ENCODE assay signal across 10 mouse cellular contexts in genomic region chr5:35687098-35687497, GRCm38 (mm10). TPM values are rescaled to one million over a fixed set of nuclear protein-coding genes. Genes with fewer than 3 reads are reported as not detected.
DNase-seq lines count a peak whose midpoint lies in the region; ATAC-seq lines count a peak whose summit lies in the region.
"Had no signal": no experiment of that assay in that cellular context is flagged by ENCODE, and none has a peak within 500 bp of the region (broad histone marks: within the 10 kb centered on the region; RNA-seq: fewer than 3 reads in every experiment).

No protein-coding gene starts in this region.

- intact Hi-C loops in left cerebral cortex, postnatal 4 days (cut with DNase I) = no loop called here

- peak; percentile 51; the same call in 1 of the 2 replicates for ATAC-seq in limb, embryonic 11.5 days (ENCODE audit: insufficient number of reproducible peaks, low FRiP score, low TSS enrichment, low read depth)
- no peak for ATAC-seq in erythroblast, adult 5-6 weeks (replicated peaks; ENCODE audit: low FRiP score, poor library complexity, severe bottlenecking)

- H3K27me3 ChIP-seq in limb, embryonic 11.5 days (ENCODE audit: control insufficient read depth, insufficient read depth, low read length) = no peaks in the 10 kb centered on the region

- H3K27ac ChIP-seq in limb, embryonic 11.5 days (replicated peaks; ENCODE audit: low read depth, low read length) = no peak overlapping the region

- no peak overlapping the region for H3K9ac ChIP-seq in limb, embryonic 11.5 days (ENCODE audit: low read length)

- no peaks in the 10 kb centered on the region for H3K36me3 ChIP-seq in limb, embryonic 11.5 days (ENCODE audit: control insufficient read depth, insufficient read depth, low read length)

- H3K4me2 ChIP-seq in limb, embryonic 11.5 days (ENCODE audit: low read depth, severe bottlenecking) = no peak overlapping the region

- H3K4me3 ChIP-seq in limb, embryonic 11.5 days (ENCODE audit: low read depth, low read length) = no peak overlapping the region

- 55% methylated on average over 5 of the region's 5 CpGs for WGBS in limb, embryonic 11.5 days

- no peaks in the 10 kb centered on the region for H3K9me3 ChIP-seq in limb, embryonic 11.5 days (ENCODE audit: control insufficient read depth, low read length)

- 0 out of 2 replicates have a peak, but pooled peaks cover 6% of the 10 kb centered on the region for H3K4me1 ChIP-seq in limb, embryonic 11.5 days (ENCODE audit: control insufficient read depth, insufficient read depth, low read length)

- DNase-seq in embryo, embryonic 11 days = peak; percentile 42
- DNase-seq in embryo, embryonic 10.5 days (ENCODE audit: low spot score) = no peak
- peak; percentile 60 for DNase-seq in left cerebral cortex, postnatal 4 days
- DNase-seq in left cerebral cortex, adult 8-10 months (ENCODE audit: low spot score in 2 of 2) = no peak
- DNase-seq in adipocyte (ENCODE audit: low spot score) = peak; percentile 54
- DNase-seq in limb, embryonic 11.5 days (ENCODE audit: low spot score) = no peak
- no peak for DNase-seq in urinary bladder, postnatal 14 days (ENCODE audit: low spot score)
- DNase-seq: cerebellum, adult 8-10 months had no signal

RNA-seq across cellular contexts. Expression of gene Htra3, which starts 7.5 kb away (rescaled TPM):
- 10 to 100 TPM; 14.9 to 17.1 TPM for total RNA-seq in left cerebral cortex, postnatal 4 days (2021)
- total RNA-seq in left cerebral cortex, adult 8-10 months (2022) = 1 to 10 TPM; 7.0 to 8.3 (median 7.9) TPM
- polyA plus RNA-seq in limb, embryonic 11.5 days (2014; fragmentation: Nextera tagmentation; extraction: Ambion mirVana) = 0.89 and 1.6 TPM in 2 replicates
- not detected in 2 replicates for total RNA-seq in erythroblast, adult 5-6 weeks (2015; ENCODE audit: low replicate concordance)
- not detected in 2 replicates for total RNA-seq in erythroblast, adult 5-6 weeks (2017; ENCODE audit: low replicate concordance)
- total RNA-seq: megakaryocyte-erythroid progenitor cell, adult 5-6 weeks had no signal

RNA-seq across cellular contexts. Expression of gene Sh3tc1, which starts 52.7 kb away (rescaled TPM):
- 1 to 10 TPM; 2.2 to 2.3 TPM for total RNA-seq in left cerebral cortex, postnatal 4 days (2021)
- 1 to 10 TPM; 1.6 to 5.9 (median 3.3) TPM for total RNA-seq in left cerebral cortex, adult 8-10 months (2022)
- polyA plus RNA-seq in limb, embryonic 11.5 days (2014; fragmentation: Nextera tagmentation; extraction: Ambion mirVana) = 2.3 and 4.1 TPM in 2 replicates
- total RNA-seq in erythroblast, adult 5-6 weeks (2015; ENCODE audit: low replicate concordance) = 0.63 and 1.3 TPM in 2 replicates
- 1.8 and 2.2 TPM in 2 replicates for total RNA-seq in erythroblast, adult 5-6 weeks (2017; ENCODE audit: low replicate concordance)
- total RNA-seq: megakaryocyte-erythroid progenitor cell, adult 5-6 weeks had no signal

Comparison
In these comparisons a context has a peak if more than half of its experiments do, and no peak if none do; other contexts are left out.
1. DNase-seq: peak in embryo, embryonic 11 days (single experiment), left cerebral cortex, postnatal 4 days (single experiment) and adipocyte (single experiment); none in embryo, embryonic 10.5 days (single experiment), left cerebral cortex, adult 8-10 months (0 of 2), limb, embryonic 11.5 days (single experiment) and urinary bladder, postnatal 14 days (single experiment).
2. RNA of gene Htra3, which starts 7.5 kb away (total RNA-seq): 14.9 to 17.1 TPM in left cerebral cortex, postnatal 4 days and 7.0 to 8.3 TPM in left cerebral cortex, adult 8-10 months; not detected in erythroblast, adult 5-6 weeks; every median in the first group is over 4 times any median in the second.